Comparison of ENCODE assay signal across 23 mouse cellular contexts in genomic region chr6:71050754-71051213, GRCm38 (mm10).
A peak's percentile ranks its signal among the peaks of the same experiment; 100 is the strongest.
DNase-seq lines count a peak whose midpoint lies in the region; ATAC-seq lines count a peak whose summit lies in the region.
"Had no signal": no experiment of that assay in that cellular context is flagged by ENCODE, and none has a peak within 500 bp of the region (broad histone marks: within the 10 kb centered on the region; RNA-seq: fewer than 3 reads in every experiment).

No protein-coding gene starts in this region.

- H3K4me2 ChIP-seq in limb, embryonic 12.5 days: 0 out of 2 replicates have a peak overlapping the region, but pooled peaks have one; percentile 8
- H3K4me2 ChIP-seq in midbrain, embryonic 16.5 days (ENCODE audit: low read length): no peak overlapping the region; the same call in 1 of the 2 replicates
- no peak overlapping the region for H3K4me2 ChIP-seq in forebrain, embryonic 16.5 days (ENCODE audit: low read length)
- H3K4me2 ChIP-seq: forebrain, embryonic 12.5 days; heart, embryonic 13.5 days; hindbrain, embryonic 12.5 days; liver, embryonic 15.5 days; stomach, embryonic 15.5 days had no signal

- H3K4me3 ChIP-seq in limb, embryonic 12.5 days (replicated peaks): no peak overlapping the region
- H3K4me3 ChIP-seq in limb, embryonic 10.5 days: no peak overlapping the region
- H3K4me3 ChIP-seq in midbrain, embryonic 10.5 days: peak overlapping the region; percentile 26; the same call in 1 of the 2 replicates
- no peak overlapping the region for H3K4me3 ChIP-seq in midbrain, embryonic 16.5 days (ENCODE audit: low read depth, low read length)
- no peak overlapping the region for H3K4me3 ChIP-seq in forebrain, embryonic 16.5 days (replicated peaks; ENCODE audit: low read length)
- H3K4me3 ChIP-seq: forebrain, embryonic 12.5 days; gastrocnemius, adult 2 months; heart, embryonic 13.5 days; hindbrain, embryonic 12.5 days; liver, embryonic 15.5 days; stomach, embryonic 15.5 days had no signal

- DNase-seq in limb, embryonic 10.5 days (ENCODE audit: low spot score): no peak
- peak; percentile 31 for DNase-seq in embryo, embryonic 9.5 days (ENCODE audit: extremely low spot score)
- DNase-seq in midbrain, embryonic 10.5 days (ENCODE audit: low spot score): peak; percentile 38
- no peak for DNase-seq in testis, postnatal 10 days (ENCODE audit: low spot score)
- DNase-seq: adrenal gland, adult 2 months; cerebellum, adult 11-12 months; cerebellum, postnatal 10 days; gastrocnemius, adult 2 months; kidney, adult 2 months; liver; thymus, adult 18-20 months; thymus, postnatal 4 days had no signal

- no peak overlapping the region for H3K27ac ChIP-seq in limb, embryonic 12.5 days
- no peak overlapping the region; the same call in 1 of the 2 replicates for H3K27ac ChIP-seq in limb, embryonic 10.5 days
- no peak overlapping the region for H3K27ac ChIP-seq in midbrain, embryonic 10.5 days (replicated peaks)
- no peak overlapping the region for H3K27ac ChIP-seq in midbrain, embryonic 16.5 days (ENCODE audit: low read length)
- no peak overlapping the region for H3K27ac ChIP-seq in forebrain, embryonic 16.5 days (ENCODE audit: low read length)
- H3K27ac ChIP-seq: forebrain, embryonic 12.5 days; gastrocnemius, adult 2 months; heart, embryonic 13.5 days; hindbrain, embryonic 12.5 days; kidney, postnatal 0 days; liver, embryonic 15.5 days; macrophage; stomach, embryonic 15.5 days had no signal

- no peaks in the 10 kb centered on the region for H3K27me3 ChIP-seq in limb, embryonic 12.5 days
- H3K27me3 ChIP-seq in limb, embryonic 10.5 days (ENCODE audit: low read depth, poor library complexity, severe bottlenecking): peaks cover 26% of the 10 kb centered on the region
- H3K27me3 ChIP-seq in midbrain, embryonic 10.5 days (ENCODE audit: low read depth, poor library complexity, severe bottlenecking): peaks cover 75% of the 10 kb centered on the region
- peaks cover 8% of the 10 kb centered on the region for H3K27me3 ChIP-seq in midbrain, embryonic 16.5 days (ENCODE audit: control insufficient read depth, insufficient read depth, low read depth, low read length)
- no peaks in the 10 kb centered on the region for H3K27me3 ChIP-seq in forebrain, embryonic 16.5 days (replicated peaks; ENCODE audit: control insufficient read depth, insufficient read depth, low read length)

- WGBS in limb, embryonic 12.5 days: 14% methylated on average over 14 of the region's 14 CpGs
- WGBS in limb, embryonic 10.5 days: 4% methylated on average over 14 of the region's 14 CpGs
- 10% methylated on average over 14 of the region's 14 CpGs for WGBS in midbrain, embryonic 10.5 days
- WGBS in midbrain, embryonic 16.5 days: 6% methylated on average over 14 of the region's 14 CpGs
- 12% methylated on average over 14 of the region's 14 CpGs for WGBS in forebrain, embryonic 16.5 days

- H3K9me3 ChIP-seq in limb, embryonic 12.5 days: no peaks in the 10 kb centered on the region
- no peaks in the 10 kb centered on the region for H3K9me3 ChIP-seq in limb, embryonic 10.5 days (replicated peaks)
- H3K9me3 ChIP-seq in midbrain, embryonic 10.5 days (replicated peaks): no peaks in the 10 kb centered on the region
- H3K9me3 ChIP-seq in midbrain, embryonic 16.5 days (replicated peaks; ENCODE audit: control insufficient read depth, low read length, poor library complexity, severe bottlenecking): no peaks in the 10 kb centered on the region
- no peaks in the 10 kb centered on the region for H3K9me3 ChIP-seq in forebrain, embryonic 16.5 days (ENCODE audit: control insufficient read depth, low read length)
- H3K9me3 ChIP-seq: forebrain, embryonic 12.5 days; heart, embryonic 13.5 days; hindbrain, embryonic 12.5 days; liver, embryonic 15.5 days; stomach, embryonic 15.5 days had no signal

- H3K9ac ChIP-seq in limb, embryonic 12.5 days (replicated peaks): no peak overlapping the region
- H3K9ac ChIP-seq in midbrain, embryonic 16.5 days (ENCODE audit: low read depth, low read length): no peak overlapping the region
- H3K9ac ChIP-seq in forebrain, embryonic 16.5 days (replicated peaks; ENCODE audit: low read depth, low read length): no peak overlapping the region
- H3K9ac ChIP-seq: forebrain, embryonic 12.5 days; heart, embryonic 13.5 days; hindbrain, embryonic 12.5 days; liver, embryonic 15.5 days; stomach, embryonic 15.5 days had no signal

- peaks cover 23% of the 10 kb centered on the region for H3K4me1 ChIP-seq in limb, embryonic 12.5 days (replicated peaks)
- peaks cover 21% of the 10 kb centered on the region for H3K4me1 ChIP-seq in limb, embryonic 10.5 days
- peaks cover 29% of the 10 kb centered on the region for H3K4me1 ChIP-seq in midbrain, embryonic 10.5 days
- peaks cover 2% of the 10 kb centered on the region; the same call in 1 of the 2 replicates for H3K4me1 ChIP-seq in midbrain, embryonic 16.5 days (ENCODE audit: control insufficient read depth, insufficient read depth, low read length)
- peaks cover 5% of the 10 kb centered on the region for H3K4me1 ChIP-seq in forebrain, embryonic 16.5 days (replicated peaks; ENCODE audit: control insufficient read depth, insufficient read depth, low read length)
- H3K4me1 ChIP-seq: liver, embryonic 15.5 days had no signal

- no peak for ATAC-seq in limb, embryonic 12.5 days (ENCODE audit: insufficient number of reproducible peaks, insufficient read depth, low FRiP score, low TSS enrichment, low read depth)
- ATAC-seq in midbrain, embryonic 16.5 days: peak; percentile 57; the same call in 1 of the 2 replicates
- no peak for ATAC-seq in forebrain, embryonic 16.5 days
- ATAC-seq: inflammation-experienced regulatory T-cells, adult 6 months had no signal

- H3K36me3 ChIP-seq in limb, embryonic 12.5 days: no peaks in the 10 kb centered on the region
- no peaks in the 10 kb centered on the region for H3K36me3 ChIP-seq in limb, embryonic 10.5 days
- H3K36me3 ChIP-seq in midbrain, embryonic 10.5 days: no peaks in the 10 kb centered on the region
- H3K36me3 ChIP-seq in midbrain, embryonic 16.5 days (ENCODE audit: control insufficient read depth, insufficient read depth, low read length): no peaks in the 10 kb centered on the region
- no peaks in the 10 kb centered on the region for H3K36me3 ChIP-seq in forebrain, embryonic 16.5 days (ENCODE audit: control insufficient read depth, insufficient read depth)
- H3K36me3 ChIP-seq: forebrain, embryonic 12.5 days; heart, embryonic 13.5 days; hindbrain, embryonic 12.5 days; liver, embryonic 15.5 days; stomach, embryonic 15.5 days had no signal

Comparison
In these comparisons a context has a peak if more than half of its experiments do, and no peak if none do; other contexts are left out.
1. DNase-seq: peak in embryo, embryonic 9.5 days (single experiment) and midbrain, embryonic 10.5 days (single experiment); none in limb, embryonic 10.5 days (single experiment) and testis, postnatal 10 days (single experiment).